Mouse (Mus musculus): ENCODE data around the gene Hspa1a. TPM values are rescaled to one million over a fixed set of nuclear protein-coding genes. Genes with fewer than 3 reads are reported as not detected.
"Not testable (repeated sequence)": the region's sequence is repeated elsewhere in the genome, so short reads cannot be mapped to it uniquely, and the experiment has no call there.

Gene Hspa1a
- polyA plus RNA-seq, 1 experiment = 12.9 TPM

GRCm38 (mm10) chr17:34965627-34966026 lies 6.3 kb downstream of the Hspa1a start:
- no peak overlapping the region for H3K4me3 ChIP-seq (replicated peaks; ENCODE audit: extremely low read depth, low read depth, low read length)
- DNase-seq = no peak

DNA sequence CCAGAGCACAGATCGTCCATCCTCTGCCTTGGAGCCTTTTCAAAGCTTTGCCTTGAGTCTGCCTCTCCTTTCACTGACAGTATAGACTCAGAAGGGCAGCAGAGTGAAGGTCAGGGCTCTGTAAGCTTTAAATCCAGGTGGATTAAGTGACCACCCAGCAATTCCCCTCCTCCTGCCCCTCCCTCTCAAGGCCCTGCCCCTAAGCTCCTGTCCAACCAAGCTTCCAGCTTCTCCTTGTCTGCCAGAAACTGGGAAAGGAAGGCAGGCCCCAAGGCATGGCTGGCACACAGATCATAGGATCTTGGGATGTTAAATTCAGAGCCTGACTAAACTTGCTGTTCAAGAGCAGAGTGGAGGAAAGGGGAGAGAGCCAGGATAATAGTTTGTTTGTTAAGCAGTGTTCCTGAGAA lies 7.3 kb downstream of the Hspa1a start:
- H3K4me1 ChIP-seq (ENCODE audit: control insufficient read depth, insufficient read depth, low read length) = no peaks in the 10 kb centered on the region
- TF ChIP-seq POLR2A (IDR thresholded peaks at IDR 0.05; ENCODE audit: borderline replicate concordance, extremely low read depth, low read depth, low read length) = no peak
- no peak for TF ChIP-seq CTCF (IDR thresholded peaks at IDR 0.05; ENCODE audit: insufficient read depth, low read length)
- DNase-seq = no peak
- 67% methylated on average over 1 of the region's 1 CpGs for WGBS
- no peak overlapping the region for H3K4me3 ChIP-seq (replicated peaks; ENCODE audit: extremely low read depth, low read depth, low read length)

More at GRCm38 (mm10) chr17:34965627-34966026, 6.3 kb downstream of the Hspa1a start:
- 50% methylated on average over 5 of the region's 5 CpGs for WGBS
- TF ChIP-seq CTCF (IDR thresholded peaks at IDR 0.05; ENCODE audit: insufficient read depth, low read length) (no peak), POLR2A (IDR thresholded peaks at IDR 0.05; ENCODE audit: borderline replicate concordance, extremely low read depth, low read depth, low read length) (no peak)
- no peaks in the 10 kb centered on the region for H3K4me1 ChIP-seq (ENCODE audit: control insufficient read depth, insufficient read depth, low read length)

DNA sequence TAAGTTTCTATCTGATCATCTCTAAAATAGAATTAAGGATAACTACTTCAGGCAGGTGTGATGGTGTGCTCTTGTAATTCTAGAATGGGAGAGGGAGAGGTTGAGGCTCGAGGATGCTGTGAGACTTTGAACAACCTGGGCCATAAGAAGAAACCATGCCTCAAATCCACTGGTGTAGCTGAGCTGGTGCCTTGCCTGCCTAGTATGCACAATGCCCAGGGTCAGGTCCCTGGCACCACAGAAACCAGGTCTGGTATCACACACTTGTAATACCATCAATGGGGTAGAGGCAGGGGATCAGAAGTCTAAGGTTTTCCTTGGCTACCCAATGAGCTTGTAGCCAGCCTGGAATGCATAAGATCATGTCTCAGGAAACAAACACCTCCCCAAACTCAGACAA lies 9.1 kb downstream of the Hspa1a start:
- no peak overlapping the region for H3K4me3 ChIP-seq (replicated peaks; ENCODE audit: extremely low read depth, low read depth, low read length)
- 75% methylated on average over 1 of the region's 1 CpGs for WGBS
- no peak for TF ChIP-seq CTCF (IDR thresholded peaks at IDR 0.05; ENCODE audit: insufficient read depth, low read length)
- no peak for DNase-seq
- no peaks in the 10 kb centered on the region for H3K4me1 ChIP-seq (ENCODE audit: control insufficient read depth, insufficient read depth, low read length)

DNA sequence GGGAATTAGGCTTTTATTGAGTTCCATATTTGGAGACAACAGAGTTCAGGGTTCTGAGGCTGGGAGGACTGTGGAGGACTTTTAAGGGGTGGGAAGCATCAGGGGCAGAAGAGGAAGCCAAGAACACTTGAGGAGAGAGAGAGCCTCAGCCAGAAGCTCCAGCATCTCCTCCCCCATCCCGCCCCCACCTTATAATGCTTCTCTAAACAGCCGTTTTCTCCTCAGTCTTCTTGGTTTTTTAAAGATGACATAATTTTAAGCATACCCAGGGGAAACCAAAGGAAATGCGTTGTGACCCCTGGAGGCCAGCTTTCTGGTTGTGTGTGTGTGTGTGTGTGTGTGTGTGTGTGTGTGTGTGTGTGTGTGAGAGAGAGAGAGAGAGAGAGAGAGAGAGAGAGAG lies 9.8 kb downstream of the Hspa1a start:
- DNase-seq = no peak
- no peaks in the 10 kb centered on the region for H3K4me1 ChIP-seq (ENCODE audit: control insufficient read depth, insufficient read depth, low read length)
- TF ChIP-seq POLR2A (IDR thresholded peaks at IDR 0.05; ENCODE audit: borderline replicate concordance, extremely low read depth, low read depth, low read length) (no peak), CTCF (IDR thresholded peaks at IDR 0.05; ENCODE audit: insufficient read depth, low read length) (no peak)
- WGBS = 34% methylated on average over 3 of the region's 3 CpGs
- no peak overlapping the region for H3K4me3 ChIP-seq (replicated peaks; ENCODE audit: extremely low read depth, low read depth, low read length)

DNA sequence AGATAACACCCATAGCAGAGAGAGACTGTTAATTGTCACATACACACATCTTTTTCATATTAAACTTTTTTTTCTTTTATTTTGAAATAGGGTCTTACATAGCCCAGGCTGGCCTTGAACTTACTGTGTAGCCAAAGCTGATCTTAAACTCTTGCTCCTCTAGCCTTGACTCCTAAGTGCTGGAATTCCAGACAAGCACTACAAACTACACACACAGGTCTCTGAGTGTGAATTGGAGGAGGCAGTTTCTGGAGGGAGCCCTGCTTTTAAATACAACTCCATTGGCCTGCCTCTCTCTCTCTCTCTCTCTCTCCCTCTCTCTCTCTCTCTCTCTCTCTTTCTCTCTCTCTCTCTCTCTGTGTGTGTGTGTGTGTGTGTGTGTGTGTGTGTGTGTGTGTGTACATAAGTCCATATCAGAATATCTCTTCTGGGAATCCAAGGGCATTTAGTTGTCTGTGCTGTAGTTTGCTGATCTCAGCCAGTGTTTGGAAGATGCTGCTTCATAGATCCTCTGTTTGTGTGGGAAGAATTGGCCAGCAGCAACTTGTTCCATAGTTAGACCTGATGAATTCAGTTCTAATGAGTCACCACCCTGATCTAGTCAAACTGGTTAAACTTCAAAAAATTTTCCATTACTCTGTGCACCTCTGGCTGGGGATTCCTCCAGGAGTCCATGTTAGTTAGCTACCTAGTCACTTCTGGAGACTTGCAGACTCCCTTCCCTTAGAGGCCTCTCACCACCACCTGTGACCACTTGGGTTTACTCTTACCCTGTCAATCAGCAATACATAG lies 11.1 kb downstream of the Hspa1a start:
- TF ChIP-seq CTCF (IDR thresholded peaks at IDR 0.05; ENCODE audit: insufficient read depth, low read length) (no peak), POLR2A (IDR thresholded peaks at IDR 0.05; ENCODE audit: borderline replicate concordance, extremely low read depth, low read depth, low read length) (no peak)
- H3K4me1 ChIP-seq (ENCODE audit: control insufficient read depth, insufficient read depth, low read length) = no peaks in the 10 kb centered on the region
- H3K4me3 ChIP-seq (replicated peaks; ENCODE audit: extremely low read depth, low read depth, low read length) = no peak overlapping the region
- DNase-seq = no peak

- peak overlapping the region; percentile 99 for H3K4me3 ChIP-seq (replicated peaks; ENCODE audit: extremely low read depth, low read depth, low read length)
- peak; percentile 41 for DNase-seq
Measured at GRCm38 (mm10) chr17:34959881-34960515, 12.0 kb downstream of the Hspa1a start.

GRCm38 (mm10) chr17:34959130-34959778 lies 12.7 kb downstream of the Hspa1a start, which contains the start of gene Hspa1b:
Hspa1b (minus strand) TSS chr17:34959238.
- H3K4me1 ChIP-seq (ENCODE audit: control insufficient read depth, insufficient read depth, low read length) = not testable (repeated sequence)
- peak; percentile 94 for DNase-seq
- WGBS = under 1% methylated on average over 32 of the region's 32 CpGs
- H3K4me3 ChIP-seq (replicated peaks; ENCODE audit: extremely low read depth, low read depth, low read length) = peak within 1 kb of the TSS; percentile 99
- peak; percentile 93 for TF ChIP-seq POLR2A (IDR thresholded peaks at IDR 0.05; ENCODE audit: borderline replicate concordance, extremely low read depth, low read depth, low read length)

More at GRCm38 (mm10) chr17:34959881-34960515, 12.0 kb downstream of the Hspa1a start:
- no peaks in the 10 kb centered on the region for H3K4me1 ChIP-seq (ENCODE audit: control insufficient read depth, insufficient read depth, low read length)
- WGBS = 11% methylated on average over 12 of the region's 12 CpGs
- TF ChIP-seq POLR2A (IDR thresholded peaks at IDR 0.05; ENCODE audit: borderline replicate concordance, extremely low read depth, low read depth, low read length) = peak; percentile 49; the same call in 1 of the 2 replicates
- no peak for TF ChIP-seq CTCF (IDR thresholded peaks at IDR 0.05; ENCODE audit: insufficient read depth, low read length)

GRCm38 (mm10) chr17:34958734-34959129 lies 13.2 kb downstream of the Hspa1a start:
- not testable (repeated sequence) for DNase-seq

GRCm38 (mm10) chr17:34957966-34958365 lies 14.0 kb downstream of the Hspa1a start:
- H3K4me1 ChIP-seq (ENCODE audit: control insufficient read depth, insufficient read depth, low read length); H3K4me3 ChIP-seq (replicated peaks; ENCODE audit: extremely low read depth, low read depth, low read length); DNase-seq: not testable (repeated sequence)
- WGBS = 22% methylated on average over 31 of the region's 40 CpGs

More at GRCm38 (mm10) chr17:34958734-34959129, 13.2 kb downstream of the Hspa1a start:
- H3K4me1 ChIP-seq (ENCODE audit: control insufficient read depth, insufficient read depth, low read length) = not testable (repeated sequence)
- peak overlapping the region; percentile 67 for H3K4me3 ChIP-seq (replicated peaks; ENCODE audit: extremely low read depth, low read depth, low read length)
- 0% methylated on average over 20 of the region's 47 CpGs for WGBS

GRCm38 (mm10) chr17:34957291-34957690 lies 14.7 kb downstream of the Hspa1a start:
- H3K4me1 ChIP-seq (ENCODE audit: control insufficient read depth, insufficient read depth, low read length); DNase-seq; H3K4me3 ChIP-seq (replicated peaks; ENCODE audit: extremely low read depth, low read depth, low read length): not testable (repeated sequence)
- WGBS = 9% methylated on average over 30 of the region's 40 CpGs
